Mouse (Mus musculus) gastrocnemius, adult 8-10 months (tissue): Measurements from ENCODE around the gene Klhdc1. TPM values are rescaled to one million over a fixed set of nuclear protein-coding genes. Genes with fewer than 3 reads are reported as not detected.

Experiments
- DNase-seq, 2 experiments: peaks; one replicate each; pipeline ENCODE4 v3.0.0; 2022; ENCODE audit warnings: low spot score in 2 of 2
- total RNA-seq, 4 experiments: library from RNA; stranded (reverse); gene quantifications; 2 replicates each; pipeline ENCODE4 v1.2.4; 2022

The Klhdc1 gene
- 10 to 100 TPM; 22.0 to 28.8 (median 24.8) TPM for total RNA-seq

DNA sequence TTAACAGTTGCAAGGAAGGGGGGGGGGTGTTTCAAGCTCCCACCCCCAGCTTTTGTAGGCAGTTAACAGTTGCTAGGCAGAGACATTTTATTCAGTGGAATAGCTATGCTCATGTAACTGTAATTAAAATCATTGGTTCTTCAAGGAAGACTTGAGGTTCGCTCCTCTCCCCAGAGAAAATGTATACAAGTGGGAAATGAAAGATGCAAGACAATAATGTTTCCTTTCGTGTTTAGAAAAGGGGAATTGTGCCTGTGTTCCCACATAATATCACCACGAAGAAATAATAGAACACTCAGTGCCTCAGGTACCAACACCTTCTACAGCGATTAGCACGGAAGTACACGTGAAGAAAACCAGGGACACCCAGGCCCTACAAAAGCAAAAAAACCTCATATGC, at the start of gene Klhdc1:
Gene Klhdc1 (plus strand): TSS at position 301 of the 400 bp plus-strand sequence.
- DNase-seq: no peak

DNA sequence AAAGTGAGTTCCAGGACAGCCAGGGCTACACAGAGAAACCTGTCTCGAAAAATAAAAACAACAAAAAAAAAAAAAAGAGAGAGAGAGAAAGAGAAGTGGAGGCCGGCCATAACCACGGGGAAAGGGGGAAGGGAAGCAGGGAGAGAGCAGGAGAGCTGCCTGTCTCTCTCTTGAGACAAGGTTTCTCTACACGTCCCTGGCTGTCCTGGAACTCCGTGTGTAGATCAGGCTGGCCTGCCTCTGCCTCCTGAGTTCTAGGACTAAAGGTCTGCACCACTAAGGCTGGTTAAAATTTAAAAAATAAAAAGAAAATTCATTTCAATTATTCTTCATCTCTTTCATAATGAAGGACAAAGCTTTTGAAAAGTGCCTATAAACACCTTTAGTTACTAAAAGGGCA, 49.6 kb upstream of the Klhdc1 start:
- no peak for DNase-seq

DNA sequence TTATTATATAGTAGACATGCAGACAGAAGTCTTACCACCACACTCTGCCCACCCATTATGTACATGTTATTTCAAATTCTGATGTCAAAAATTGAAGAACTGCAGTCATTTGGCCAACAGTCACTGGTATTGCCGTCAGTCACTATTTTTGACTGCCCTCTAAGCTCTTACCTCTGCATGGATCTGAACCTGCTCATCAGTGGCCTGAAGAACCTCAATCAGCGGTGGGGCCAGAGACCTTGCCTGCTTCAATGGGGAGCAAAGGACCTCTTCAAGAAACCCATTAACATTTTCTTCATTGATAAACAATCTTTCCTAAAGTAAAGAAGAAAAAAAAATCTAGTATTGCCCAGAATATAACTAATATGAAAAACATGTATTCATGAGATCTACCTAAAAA, 48.3 kb upstream of the Klhdc1 start:
- no peak for DNase-seq

DNA sequence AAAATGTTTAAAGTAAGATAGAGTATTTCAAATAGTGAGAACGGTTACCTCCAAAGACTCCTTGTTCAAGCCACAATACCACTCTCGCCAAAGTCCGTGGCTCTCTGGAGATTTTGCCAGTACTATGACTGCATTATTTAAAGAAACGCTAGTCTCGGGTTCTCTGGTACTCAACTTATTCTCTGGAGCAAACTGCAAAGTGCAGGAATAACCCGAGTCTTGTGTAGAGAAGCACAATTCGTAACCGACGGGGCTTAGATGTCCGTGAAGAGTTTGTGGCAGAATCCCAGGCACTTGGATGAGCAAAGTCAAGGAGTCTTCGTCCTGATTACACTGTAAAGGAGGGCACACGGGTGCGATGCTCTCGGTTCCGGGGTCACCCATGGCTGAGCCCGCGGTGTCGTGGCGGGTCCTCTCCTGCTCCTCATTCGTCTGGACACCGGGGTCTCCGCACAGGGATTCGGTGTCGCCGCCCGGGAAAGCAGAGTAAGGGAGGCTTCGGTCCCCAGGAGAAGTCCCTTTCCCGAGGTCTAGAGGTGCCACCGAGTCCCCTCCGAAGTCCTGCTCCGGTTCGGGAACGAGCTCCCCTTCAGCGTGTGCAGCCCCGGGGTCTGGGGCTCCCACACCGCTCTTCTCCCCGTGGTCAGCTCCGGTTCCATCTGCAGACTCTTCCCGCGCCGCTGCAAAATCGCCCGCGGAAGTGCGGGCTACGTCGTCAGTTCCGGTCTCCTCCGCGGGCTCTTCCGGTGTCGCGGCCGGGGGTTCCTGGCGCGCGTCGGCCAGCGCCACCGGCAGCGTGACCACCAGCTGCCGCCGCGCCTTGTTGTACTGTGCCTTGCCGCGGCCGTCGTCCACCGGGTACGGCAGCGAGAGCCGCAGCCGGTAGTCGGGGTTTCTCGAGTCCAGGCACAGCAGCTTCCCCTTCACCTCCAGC, 44.3 kb upstream of the Klhdc1 start, which contains the start of gene Gm49383:
Gene Gm49383 (minus strand): TSS at position 661 of the 934 bp plus-strand sequence.
- DNase-seq: peak; percentile 36 to 48

DNA sequence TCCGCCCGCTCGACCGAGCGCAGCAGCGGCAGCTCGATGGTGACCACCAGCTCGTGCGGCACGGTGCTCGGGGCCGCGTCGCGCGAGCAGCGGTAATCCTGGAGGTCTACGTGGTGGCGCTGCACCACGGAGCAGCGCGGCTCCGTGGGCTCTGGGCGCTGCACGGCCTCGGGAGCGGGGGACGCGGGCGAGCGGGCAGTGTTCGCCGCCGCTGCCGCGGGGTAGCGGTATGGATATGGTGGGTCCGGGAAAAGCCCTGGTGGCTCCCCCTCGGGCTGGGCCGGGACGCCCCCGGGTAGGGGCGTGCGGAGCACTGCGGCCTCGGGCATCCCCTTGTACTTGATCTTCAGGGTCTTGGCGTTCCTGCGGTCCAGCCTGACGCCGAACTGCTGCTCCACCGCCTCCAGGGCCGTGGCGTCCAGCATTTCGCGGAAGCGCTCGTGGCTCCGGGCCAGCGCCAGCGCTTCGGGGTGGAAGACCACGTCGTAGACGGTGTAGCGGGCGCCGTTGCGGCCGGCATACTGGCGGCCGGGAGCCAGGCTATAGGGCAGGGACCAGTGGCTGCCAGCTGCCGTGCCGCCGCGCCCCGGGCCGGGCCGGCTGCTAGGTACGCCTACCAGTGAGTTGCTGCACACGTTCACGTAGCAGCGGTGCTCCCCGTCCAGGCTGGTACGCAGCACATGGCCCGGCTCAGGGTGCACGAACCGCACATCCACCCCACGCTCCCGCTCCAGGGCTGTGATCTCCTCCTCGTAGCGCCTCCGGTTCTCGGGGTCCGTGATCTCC, 43.4 kb upstream of the Klhdc1 start:
- DNase-seq: peak in 1 of 2 experiments; percentile 27

DNA sequence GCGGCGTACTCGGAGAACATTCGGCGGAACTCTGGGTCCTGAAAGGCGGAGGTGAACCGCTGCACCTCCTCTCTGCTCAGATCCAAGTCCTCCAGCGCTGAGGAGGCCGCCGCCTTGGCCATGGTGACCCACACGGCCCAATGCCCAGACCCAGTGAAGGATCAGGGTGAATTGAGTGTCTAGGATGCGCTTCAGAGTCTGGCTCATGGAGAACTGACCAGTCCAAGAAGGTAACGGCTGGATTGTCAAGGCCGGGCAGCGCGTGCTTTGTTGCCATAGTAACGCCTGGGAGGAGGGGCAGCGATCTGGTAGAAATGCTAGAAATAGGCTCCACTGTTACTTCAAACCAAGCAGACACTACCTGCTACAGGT, 42.8 kb upstream of the Klhdc1 start, which contains the start of gene Dnaaf2:
Gene Dnaaf2 (minus strand): TSS at position 266 of the 372 bp plus-strand sequence.
- peak in 1 of 2 experiments; percentile 13 for DNase-seq

DNA sequence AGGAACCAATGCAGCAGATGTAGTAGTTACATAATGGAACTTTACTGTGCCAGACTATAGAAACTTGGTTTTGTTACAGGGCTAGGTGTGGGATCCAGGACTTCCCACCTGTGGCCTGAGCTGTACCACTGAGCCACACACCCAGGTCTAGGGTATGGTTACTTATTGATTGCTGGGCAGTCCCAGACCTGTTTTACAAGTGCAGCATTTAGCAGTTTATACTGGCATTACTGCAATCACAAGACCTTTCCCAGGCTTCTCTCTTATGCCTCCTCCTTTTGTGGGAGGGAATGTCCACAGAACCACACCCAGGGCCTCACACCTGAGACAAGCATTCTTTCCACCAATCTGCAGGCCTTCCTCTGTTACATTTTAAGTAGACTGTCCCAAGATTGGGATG, 42.0 kb upstream of the Klhdc1 start:
- no peak for DNase-seq

DNA sequence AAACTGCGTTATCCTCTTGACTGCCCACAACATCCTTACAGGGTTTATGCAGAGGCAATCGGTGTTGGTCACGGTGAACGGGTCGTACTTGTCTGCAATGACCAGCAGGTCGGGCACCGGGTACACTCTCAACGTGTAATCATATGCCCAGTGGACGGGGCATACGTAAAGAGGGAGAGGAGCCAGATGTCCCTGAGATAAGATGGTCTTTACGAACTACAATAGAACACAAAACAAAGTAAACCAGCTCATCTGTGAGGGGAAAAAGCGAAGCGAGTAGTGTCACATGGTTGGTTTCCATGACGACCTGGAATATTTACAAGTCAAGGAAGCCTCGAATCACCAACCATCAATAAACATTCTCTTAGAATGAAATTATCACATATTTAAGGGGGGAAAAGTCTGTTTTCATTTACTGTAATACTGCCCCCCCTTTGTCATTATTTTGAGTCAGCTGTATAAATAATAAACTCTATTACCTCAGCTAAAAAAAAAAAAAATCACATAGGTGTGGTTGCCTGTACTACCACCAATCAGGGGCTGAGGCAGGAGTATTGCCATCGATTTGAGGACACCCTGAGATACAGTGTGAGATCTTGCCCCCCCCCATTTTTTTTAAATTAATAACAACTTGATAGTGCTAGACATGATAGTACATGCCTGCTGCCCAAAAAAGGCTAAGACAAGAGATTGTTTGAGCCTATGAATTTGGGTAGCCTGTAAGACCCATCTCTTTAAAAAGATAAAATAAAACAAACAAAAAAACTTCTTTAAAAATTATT, 36.7 kb upstream of the Klhdc1 start, which contains the start of gene Gm49384:
Gene Gm49384 (minus strand): TSS at position 216 of the 782 bp plus-strand sequence.
- DNase-seq: no peak

DNA sequence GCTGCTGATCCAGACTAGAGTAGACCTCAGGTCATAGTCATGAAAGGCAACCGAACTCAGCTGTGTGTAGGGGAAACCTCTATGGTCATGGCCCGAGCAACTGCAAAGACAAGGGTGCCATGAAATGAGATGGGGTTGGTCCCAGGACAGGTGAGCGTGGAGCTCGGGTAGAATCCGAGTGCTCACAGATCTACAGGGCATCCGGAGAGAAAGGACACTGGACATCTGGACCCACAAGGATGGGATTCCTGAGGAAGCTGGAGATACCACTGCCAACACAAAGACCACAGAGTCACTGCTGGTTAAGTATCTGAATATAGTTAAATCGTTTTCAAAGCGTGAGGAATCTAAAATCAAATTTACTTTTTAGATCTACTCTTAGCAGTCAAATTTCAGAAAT, 33.6 kb upstream of the Klhdc1 start:
- DNase-seq: no peak

DNA sequence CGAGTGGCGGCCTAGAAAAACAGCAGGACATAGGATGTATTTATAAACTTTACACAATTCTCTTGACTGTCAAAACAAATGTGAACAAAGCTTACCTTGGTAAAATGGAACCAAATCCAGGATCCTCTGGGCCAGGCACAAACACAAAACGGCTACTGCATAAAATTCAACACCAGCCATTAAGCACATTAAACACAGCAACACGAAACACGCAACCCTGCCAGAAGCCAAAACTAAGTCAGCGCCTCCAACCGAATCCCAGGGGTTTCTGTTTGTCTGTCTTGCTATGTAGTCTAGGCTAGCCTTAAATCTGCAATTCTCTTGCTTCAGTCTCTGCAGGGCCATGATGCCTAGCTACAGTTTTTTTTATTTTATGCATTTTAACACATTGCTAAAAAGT, 33.0 kb upstream of the Klhdc1 start:
- no peak for DNase-seq

DNA sequence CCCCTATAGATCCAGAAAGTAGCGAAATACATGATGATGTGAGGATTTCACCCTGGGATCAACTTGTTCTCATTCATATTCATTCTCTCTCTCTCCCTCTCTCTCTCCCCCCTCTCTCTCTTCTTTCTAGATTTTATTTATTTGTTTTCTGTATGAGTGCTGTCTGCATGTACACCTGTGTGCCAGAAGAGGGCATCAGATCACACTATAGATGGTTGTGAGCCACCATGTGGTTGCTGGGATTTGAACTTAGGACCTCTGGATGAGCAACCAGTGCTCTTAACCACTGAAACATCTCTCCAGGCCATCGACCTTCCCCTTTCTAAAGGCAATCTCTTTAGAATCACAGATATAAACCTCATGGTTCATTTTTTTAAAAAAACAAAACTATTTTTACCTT, 32.5 kb upstream of the Klhdc1 start:
- no peak for DNase-seq

DNA sequence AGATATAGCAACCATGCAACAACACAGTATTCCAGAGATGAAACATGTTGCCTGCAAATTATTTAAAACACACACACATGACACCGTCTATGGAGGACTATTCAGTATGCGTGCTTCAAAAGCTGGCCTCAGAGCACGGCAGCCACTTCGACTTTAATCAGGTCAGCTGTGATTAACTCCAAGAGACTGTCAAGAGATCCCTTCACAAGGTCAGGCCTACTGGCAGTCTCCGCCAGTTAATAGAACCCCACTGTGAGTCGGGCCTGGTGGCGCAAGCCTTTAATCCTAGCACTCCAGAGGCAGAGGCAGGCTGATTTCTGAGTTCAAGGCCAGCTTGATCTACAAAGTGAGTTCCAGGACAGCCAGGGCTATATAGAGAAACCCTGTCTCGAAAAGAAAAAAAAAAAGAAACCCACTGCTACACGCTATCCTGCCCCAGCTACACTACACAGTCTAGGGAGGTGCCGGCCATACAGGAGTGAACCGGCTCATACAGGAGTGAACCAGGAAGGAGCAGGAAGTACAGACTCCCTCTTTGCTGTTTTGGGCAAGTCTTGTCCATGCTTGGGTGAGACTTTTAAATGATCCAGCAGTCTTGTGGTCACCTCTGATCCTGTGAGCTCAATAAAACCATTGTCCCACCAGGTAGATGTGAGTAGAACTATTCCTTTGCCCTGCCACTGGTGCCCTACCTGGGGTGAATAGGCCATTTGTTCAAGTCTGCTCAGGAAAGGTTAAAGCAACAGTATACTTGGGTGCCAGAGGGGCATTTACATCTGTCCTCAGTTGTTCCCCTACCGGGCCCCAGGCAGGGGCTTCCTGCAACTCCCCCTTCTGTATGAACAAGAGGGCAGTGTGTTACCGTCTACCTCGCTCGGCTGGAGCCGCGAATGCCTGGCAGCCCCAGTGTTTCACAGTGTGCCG, 30.7 kb upstream of the Klhdc1 start:
- DNase-seq: no peak

DNA sequence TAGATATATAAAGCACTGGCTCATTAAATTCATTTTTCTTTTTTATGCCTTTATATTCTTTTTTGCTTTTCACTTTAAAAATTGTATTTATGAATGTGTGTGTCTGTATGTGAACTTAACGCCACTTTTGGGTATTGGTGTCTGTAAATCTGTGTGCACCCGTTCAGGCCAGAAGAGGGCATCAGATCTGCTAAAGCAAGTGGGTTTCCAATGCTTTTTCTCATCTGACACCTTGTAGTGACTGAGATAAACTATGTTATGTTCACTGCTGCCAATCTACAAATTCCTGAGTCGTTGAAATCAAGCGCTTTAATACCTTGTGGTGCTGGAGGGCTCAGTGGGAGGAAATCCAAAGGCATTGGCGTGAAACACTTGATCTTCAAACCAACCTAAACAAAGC, 29.9 kb upstream of the Klhdc1 start:
- DNase-seq: no peak

DNA sequence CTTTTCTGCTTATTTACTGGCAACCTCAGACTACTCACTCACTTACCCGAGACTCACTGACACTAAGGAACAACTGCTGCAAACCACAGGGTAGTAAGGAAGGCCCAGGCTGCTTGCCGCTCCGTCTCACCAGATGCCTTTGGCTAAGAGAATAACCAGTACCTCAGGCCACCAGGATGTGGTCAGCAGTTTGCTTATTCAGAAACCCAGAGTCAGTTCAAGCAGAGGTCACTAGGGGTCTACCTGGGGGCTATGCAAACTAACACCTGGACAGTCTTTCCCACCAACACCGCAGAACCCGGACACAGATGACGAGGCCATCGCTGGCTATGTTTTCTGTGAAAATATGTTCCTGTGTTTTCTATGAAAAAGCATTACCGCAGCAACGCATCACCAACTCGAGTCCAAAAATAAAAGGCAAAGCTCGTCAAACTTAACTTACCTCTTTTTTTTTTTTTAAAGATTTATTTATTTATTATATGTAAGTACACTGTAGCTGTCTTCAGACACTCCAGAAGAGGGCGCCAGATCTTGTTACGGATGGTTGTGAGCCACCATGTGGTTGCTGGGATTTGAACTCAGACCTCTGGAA, 27.7 kb upstream of the Klhdc1 start:
- no peak for DNase-seq

DNA sequence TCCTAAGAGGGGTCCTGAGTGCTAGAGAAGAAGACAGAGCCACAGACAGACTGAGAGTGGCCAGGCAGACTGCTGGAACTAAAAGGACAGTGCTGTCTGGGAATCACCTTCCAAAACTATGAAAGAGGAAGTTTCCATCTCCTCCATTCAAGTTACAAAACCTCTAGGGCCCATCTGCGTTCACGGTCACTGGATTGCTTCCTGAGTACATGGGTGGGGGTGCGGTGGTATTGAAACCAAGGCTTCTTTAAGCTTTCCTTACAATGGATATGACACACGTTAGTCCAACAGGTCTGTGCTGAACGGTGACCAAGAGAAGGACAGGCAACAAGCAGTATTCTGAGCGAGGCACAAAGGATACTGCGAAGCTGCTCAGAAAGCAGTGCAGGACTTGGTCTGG, 26.6 kb upstream of the Klhdc1 start:
- DNase-seq: no peak

DNA sequence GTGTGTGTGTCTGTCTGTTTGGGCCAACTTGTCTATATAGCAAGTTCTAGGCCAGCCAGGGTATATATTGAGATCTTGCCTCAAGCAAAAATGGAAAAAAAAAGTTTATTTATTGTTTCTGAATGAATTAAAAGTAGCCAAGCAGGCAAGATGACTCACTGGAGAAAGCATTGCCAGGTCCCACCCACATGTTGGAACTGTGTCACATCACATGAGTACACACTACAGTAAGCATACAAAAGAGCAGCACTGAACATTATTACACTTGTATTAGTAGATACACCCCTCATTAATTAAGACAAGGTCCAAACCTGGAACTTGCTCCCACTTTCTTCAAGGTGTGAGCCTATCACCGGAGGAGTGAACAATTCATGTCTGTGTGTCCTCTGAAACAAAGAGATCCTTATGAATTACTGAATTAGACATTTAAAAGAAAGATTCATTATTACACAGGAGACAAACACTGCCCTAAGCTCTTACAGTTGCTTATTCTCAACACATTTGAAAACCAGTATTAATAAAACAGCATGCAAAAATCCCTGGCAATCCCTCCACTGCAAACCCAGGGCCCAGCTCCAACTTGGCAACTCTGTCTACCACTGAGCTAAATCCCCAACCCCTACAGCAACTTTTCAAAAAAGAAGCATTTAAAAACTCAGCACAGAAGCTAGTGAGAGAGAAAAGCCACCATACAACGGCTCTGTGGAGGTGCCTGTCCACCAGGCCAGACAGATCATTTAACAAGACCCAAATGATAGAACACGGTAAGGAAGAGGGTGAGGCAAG, 25.8 kb upstream of the Klhdc1 start:
- peak; percentile 60 to 66 for DNase-seq

DNA sequence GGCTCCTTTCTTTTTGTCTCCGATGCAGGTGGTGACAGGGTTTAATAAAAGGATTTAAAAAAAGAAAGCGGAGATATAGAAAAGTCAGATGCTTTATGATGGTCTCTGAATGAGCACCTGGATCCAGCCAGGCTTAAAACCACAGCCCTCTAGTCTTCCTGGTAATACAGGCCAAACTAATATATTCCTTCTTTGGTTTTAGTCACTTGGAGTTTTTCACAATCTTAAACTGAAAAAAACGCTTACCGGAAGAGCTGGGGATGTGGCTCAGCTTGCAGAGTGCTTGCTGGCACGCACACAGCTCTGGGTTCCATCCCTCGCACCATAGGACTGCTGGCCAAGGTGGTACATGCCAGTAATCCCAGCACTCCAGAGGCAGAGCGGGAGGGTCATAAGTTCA, 24.4 kb upstream of the Klhdc1 start:
- no peak for DNase-seq

DNA sequence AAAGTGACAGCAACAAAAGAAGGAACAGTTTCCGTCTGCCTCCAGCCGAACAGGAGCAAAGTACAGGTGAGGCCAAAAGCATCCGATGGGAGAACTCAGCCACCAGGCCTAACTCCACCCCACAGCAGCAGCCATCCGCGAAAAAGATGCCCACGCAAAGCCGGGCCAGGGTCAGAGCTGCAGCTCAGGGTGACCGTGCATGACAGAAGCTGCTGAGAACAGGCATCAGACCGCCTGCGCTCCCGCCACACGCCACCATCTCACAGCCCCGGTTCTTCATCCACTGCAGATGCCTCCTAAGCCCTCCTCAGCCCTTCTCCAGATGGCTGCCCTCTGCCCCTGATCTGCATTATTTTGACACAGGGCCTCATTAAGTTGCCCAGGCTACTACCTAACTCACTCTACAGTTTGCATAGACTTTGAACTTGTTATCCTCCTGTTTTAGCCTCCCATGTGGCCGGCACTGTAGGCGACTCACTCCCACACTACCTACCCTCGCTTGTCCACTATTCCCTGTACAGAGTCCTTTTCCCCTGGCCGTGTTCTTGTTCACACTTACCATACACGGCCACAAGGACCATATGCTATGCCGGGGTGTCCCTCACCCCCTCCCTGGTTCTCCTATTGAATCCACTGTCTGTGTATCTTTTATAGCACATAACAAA, 20.2 kb upstream of the Klhdc1 start:
- no peak for DNase-seq
